Mouse (Mus musculus): Measurements from ENCODE around the gene Gm49486.

DNA sequence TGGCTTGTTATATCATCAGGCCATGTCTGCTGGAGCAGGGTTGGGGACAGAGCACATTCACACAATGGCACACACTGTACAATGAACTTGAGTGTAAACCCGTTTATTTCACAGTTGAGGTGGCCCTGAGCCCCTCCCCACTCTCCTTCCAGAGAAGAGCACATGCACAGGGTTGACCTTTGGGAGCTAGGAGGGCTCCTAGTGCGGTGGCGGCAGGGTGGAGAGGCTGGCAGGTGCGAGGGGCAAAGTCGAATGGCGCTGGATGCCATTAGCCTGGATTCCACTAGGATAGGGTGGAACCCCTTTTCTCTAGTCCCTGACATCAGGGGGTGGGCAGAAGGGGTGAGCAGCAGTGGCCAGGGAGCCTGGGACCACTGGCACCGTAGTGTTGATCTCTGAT, 57.0 kb downstream of the Gm49486 start:
- no peak for TF ChIP-seq CTCF (conservative IDR thresholded peaks at IDR 0.05; ENCODE audit: low read length)
- no peak for TF ChIP-seq POU5F1 (IDR thresholded peaks at IDR 0.05; ENCODE audit: borderline replicate concordance, low read length)

All from E14TG2a.4 (cell line).